8 mouse cellular contexts compared by ENCODE assay signal in genomic region chr12:108835840-108836409, GRCm38 (mm10). TPM values are rescaled to one million over a fixed set of nuclear protein-coding genes. Genes with fewer than 3 reads are reported as not detected.
DNase-seq lines count a peak whose midpoint lies in the region; ATAC-seq lines count a peak whose summit lies in the region.

TSS of gene Slc25a29 (minus strand) at chr12:108835883.
TSS of gene Slc25a47 (plus strand) at chr12:108836046.

- peaks cover 38% of the 10 kb centered on the region for H3K4me1 ChIP-seq in heart, embryonic 13.5 days
- H3K4me1 ChIP-seq in liver, embryonic 12.5 days, result peaks cover 35% of the 10 kb centered on the region
- peaks cover 32% of the 10 kb centered on the region for H3K4me1 ChIP-seq in stomach, embryonic 15.5 days

- peak; percentile 99 for ATAC-seq in erythroid progenitor cell, adult 5-6 weeks (replicated peaks; ENCODE audit: low FRiP score, poor library complexity, severe bottlenecking)
- ATAC-seq in heart, embryonic 13.5 days (ENCODE audit: extremely low read depth, insufficient number of reproducible peaks, low FRiP score, low TSS enrichment), result peak; percentile 97
- peak; percentile 99 for ATAC-seq in liver, embryonic 12.5 days
- ATAC-seq in stomach, embryonic 15.5 days (ENCODE audit: insufficient read depth, low FRiP score, low read depth), result peak; percentile 99

- H3K4me3 ChIP-seq in heart, embryonic 13.5 days, result peak within 1 kb of the TSS; percentile 78
- H3K4me3 ChIP-seq in liver, embryonic 12.5 days, result peak within 1 kb of the TSS; percentile 70
- peak within 1 kb of the TSS; percentile 74 for H3K4me3 ChIP-seq in stomach, embryonic 15.5 days (replicated peaks)

- DNase-seq in CD4-positive helper T cell, adult 2 months (ENCODE audit: low read depth, low spot score), result peak; percentile 94
- peak; percentile 93 for DNase-seq in brain, embryonic 18.5 days (ENCODE audit: low read depth, low spot score)
- DNase-seq in kidney, postnatal 10 days, result peak; percentile 98
- DNase-seq in natural killer cell, adult 2 months (ENCODE audit: low spot score in 2 of 2), result peak; percentile 87 to 90

- H3K36me3 ChIP-seq in heart, embryonic 13.5 days, result peaks cover 18% of the 10 kb centered on the region
- peaks cover 20% of the 10 kb centered on the region for H3K36me3 ChIP-seq in liver, embryonic 12.5 days
- 0 out of 2 replicates have a peak, but pooled peaks cover under 1% of the 10 kb centered on the region for H3K36me3 ChIP-seq in stomach, embryonic 15.5 days

- H3K9ac ChIP-seq in heart, embryonic 13.5 days, result peak within 1 kb of the TSS; percentile 90
- peak within 1 kb of the TSS; percentile 78 for H3K9ac ChIP-seq in liver, embryonic 12.5 days
- H3K9ac ChIP-seq in stomach, embryonic 15.5 days, result peak within 1 kb of the TSS; percentile 74

- H3K27ac ChIP-seq in heart, embryonic 13.5 days (replicated peaks), result peak within 1 kb of the TSS; percentile 89
- peak within 1 kb of the TSS; percentile 74 for H3K27ac ChIP-seq in liver, embryonic 12.5 days
- peak within 1 kb of the TSS; percentile 88 for H3K27ac ChIP-seq in stomach, embryonic 15.5 days

- peak within 1 kb of the TSS; percentile 97 for H3K4me2 ChIP-seq in heart, embryonic 13.5 days
- peak within 1 kb of the TSS; percentile 99 for H3K4me2 ChIP-seq in liver, embryonic 12.5 days
- H3K4me2 ChIP-seq in stomach, embryonic 15.5 days, result peak within 1 kb of the TSS; percentile 98

- under 1% methylated on average over 49 of the region's 53 CpGs for WGBS in heart, embryonic 13.5 days
- under 1% methylated on average over 51 of the region's 53 CpGs for WGBS in liver, embryonic 12.5 days (ENCODE audit: insufficient replicate concordance)
- 0% methylated on average over 53 of the region's 53 CpGs for WGBS in stomach, embryonic 15.5 days

- no peaks in the 10 kb centered on the region for H3K27me3 ChIP-seq in heart, embryonic 13.5 days (replicated peaks)
- H3K27me3 ChIP-seq in liver, embryonic 12.5 days (replicated peaks), result peaks cover 6% of the 10 kb centered on the region; the same call in 1 of the 2 replicates
- no peaks in the 10 kb centered on the region for H3K27me3 ChIP-seq in stomach, embryonic 15.5 days (replicated peaks)

- H3K9me3 ChIP-seq in heart, embryonic 13.5 days, result no peaks in the 10 kb centered on the region
- H3K9me3 ChIP-seq in liver, embryonic 12.5 days (replicated peaks), result no peaks in the 10 kb centered on the region
- H3K9me3 ChIP-seq in stomach, embryonic 15.5 days, result no peaks in the 10 kb centered on the region

RNA-seq across cellular contexts. Expression of gene Slc25a29, which starts in this region (rescaled TPM):
- total RNA-seq in erythroid progenitor cell, adult 5-6 weeks (2015; ENCODE audit: low replicate concordance), result 1.1 TPM in 1 of 2 replicates, not detected in the other
- total RNA-seq in erythroid progenitor cell, adult 5-6 weeks (2017; ENCODE audit: low replicate concordance), result not detected in 2 replicates
- polyA plus RNA-seq in heart, embryonic 13.5 days (2015; fragmentation: Nextera tagmentation; extraction: Ambion mirVana), result 3.3 and 3.4 TPM in 2 replicates
- polyA plus RNA-seq in liver, embryonic 12.5 days (2016; fragmentation: Nextera tagmentation; extraction: Ambion mirVana), result 1.6 and 1.8 TPM in 2 replicates
- 7.2 and 8.3 TPM in 2 replicates for polyA plus RNA-seq in stomach, embryonic 15.5 days (2015; fragmentation: Nextera tagmentation; extraction: Ambion mirVana)

RNA-seq across cellular contexts. Expression of gene Slc25a47, which starts in this region (rescaled TPM):
- total RNA-seq in erythroid progenitor cell, adult 5-6 weeks (2015; ENCODE audit: low replicate concordance), result 1.3 TPM in 1 of 2 replicates, not detected in the other
- 0.64 and 5.3 TPM in 2 replicates for total RNA-seq in erythroid progenitor cell, adult 5-6 weeks (2017; ENCODE audit: low replicate concordance)
- 5.8 and 5.9 TPM in 2 replicates for polyA plus RNA-seq in heart, embryonic 13.5 days (2015; fragmentation: Nextera tagmentation; extraction: Ambion mirVana)
- polyA plus RNA-seq in liver, embryonic 12.5 days (2016; fragmentation: Nextera tagmentation; extraction: Ambion mirVana), result 2.4 and 2.7 TPM in 2 replicates
- polyA plus RNA-seq in stomach, embryonic 15.5 days (2015; fragmentation: Nextera tagmentation; extraction: Ambion mirVana), result 8.9 and 9.8 TPM in 2 replicates

Comparison
In these comparisons a context has a peak if more than half of its experiments do, and no peak if none do; other contexts are left out.
1. Peak in every context shown above with its lines: DNase-seq, ATAC-seq, H3K4me3 ChIP-seq and H3K27ac ChIP-seq.